Mouse (Mus musculus) olfactory bulb, adult 2 months (tissue): ENCODE data around the gene Bcl2.

ENCODE experiments used
- CTCF ChIP-seq: fragments of 200-500 bp; IDR thresholded peaks from 2 replicates; pipeline ENCODE4 v1.5.1; 2012; ENCODE audit warnings: low read depth, mild to moderate bottlenecking, low read length, moderate library complexity; ENCODE audit not compliant: insufficient read depth
- POLR2A ChIP-seq: fragments of 200-500 bp; IDR thresholded peaks from 2 replicates; pipeline ENCODE4 v1.6.1; 2012; ENCODE audit warnings: mild to moderate bottlenecking, low read depth, low read length, moderate library complexity; ENCODE audit not compliant: insufficient read depth

- no peak for TF ChIP-seq POLR2A
- no peak for TF ChIP-seq CTCF
Measured at GRCm38 (mm10) chr1:106589141-106589540, 124.9 kb downstream of the Bcl2 start.
